Mouse (Mus musculus): Measurements from ENCODE around the gene Fgd2.

DNA sequence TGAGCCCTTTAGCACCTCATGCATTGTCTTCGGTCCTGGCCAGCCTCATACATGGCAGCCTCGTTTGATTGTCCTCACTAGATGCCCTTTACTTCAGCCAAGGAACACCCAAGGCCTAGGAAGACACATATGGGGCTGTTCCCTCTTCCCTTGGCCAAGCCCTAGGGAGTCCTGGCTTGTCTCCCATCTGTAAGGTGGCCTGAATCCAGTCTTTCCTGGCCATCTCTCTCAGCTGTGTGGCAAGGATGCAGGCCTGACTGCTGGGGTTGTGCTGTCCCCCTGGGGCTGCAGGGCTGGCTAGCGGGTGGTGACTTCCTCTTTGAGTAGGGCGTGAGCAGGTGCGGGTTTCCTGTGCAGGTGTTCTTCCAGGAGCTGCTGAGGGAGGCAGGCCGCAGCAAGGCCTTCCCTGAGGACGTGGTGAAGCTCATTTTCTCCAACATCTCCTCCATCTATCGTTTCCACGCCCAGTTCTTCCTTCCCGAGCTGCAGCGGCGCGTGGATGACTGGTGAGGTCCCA is 4.4 kb downstream of the Fgd2 start:
- no peak for TF ChIP-seq POLR2A (IDR thresholded peaks at IDR 0.05; ENCODE audit: insufficient read depth, low read depth, low read length)
- TF ChIP-seq CTCF (IDR thresholded peaks at IDR 0.05; ENCODE audit: insufficient read depth, low read depth, low read length): no peak
